Mouse (Mus musculus) mouse trophoblast stem cell (cell line): ENCODE measurements around the gene Kcna6.

Experiments used
- in situ Hi-C, 2 experiments: fragments of 300-500 bp; cut with MseI, MboI; formaldehyde crosslinking; loops; 2 replicates in 1 of 2; 3 replicates in 1 of 2; pipeline ENCODE4 v1.15.1; 2025

Gene Kcna6

GRCm38 (mm10) chr6:126740211-126741142 lies at the start of gene Kcna6:
Kcna6 (minus strand) TSS chr6:126740674.
- in situ Hi-C loops, result no loop called here

- in situ Hi-C loops, result no loop called here
These were observed 48.4 kb upstream of the Kcna6 start for GRCm38 (mm10) chr6:126788863-126789262.

GRCm38 (mm10) chr6:126784206-126784605 lies 43.7 kb upstream of the Kcna6 start:
- in situ Hi-C loops, result no loop called here

- in situ Hi-C loops, result no loop called here
These were observed 43.2 kb upstream of the Kcna6 start for GRCm38 (mm10) chr6:126783651-126784066.

- in situ Hi-C loops, result no loop called here
These were observed 42.6 kb upstream of the Kcna6 start for GRCm38 (mm10) chr6:126783056-126783455.

- in situ Hi-C loops, result no loop called here
These were observed 37.4 kb upstream of the Kcna6 start for GRCm38 (mm10) chr6:126777889-126778288.

GRCm38 (mm10) chr6:126773873-126774272 lies 33.4 kb upstream of the Kcna6 start:
- in situ Hi-C loops, result no loop called here

GRCm38 (mm10) chr6:126772326-126772725 lies 31.9 kb upstream of the Kcna6 start:
- in situ Hi-C loops, result no loop called here

- in situ Hi-C loops, result no loop called here
These were observed 29.8 kb upstream of the Kcna6 start for GRCm38 (mm10) chr6:126770146-126770731.

- in situ Hi-C loops, result no loop called here
These were observed 28.6 kb upstream of the Kcna6 start for GRCm38 (mm10) chr6:126768957-126769665.

GRCm38 (mm10) chr6:126767610-126768532 lies 27.4 kb upstream of the Kcna6 start:
- in situ Hi-C loops, result no loop called here

GRCm38 (mm10) chr6:126766552-126766951 lies 26.1 kb upstream of the Kcna6 start:
- in situ Hi-C loops, result no loop called here

GRCm38 (mm10) chr6:126764563-126765091 lies 24.2 kb upstream of the Kcna6 start:
- in situ Hi-C loops, result no loop called here

GRCm38 (mm10) chr6:126761362-126761761 lies 20.9 kb upstream of the Kcna6 start:
- in situ Hi-C loops, result no loop called here

GRCm38 (mm10) chr6:126755729-126756411 lies 15.4 kb upstream of the Kcna6 start:
- in situ Hi-C loops, result no loop called here

GRCm38 (mm10) chr6:126752520-126752919 lies 12.0 kb upstream of the Kcna6 start:
- in situ Hi-C loops, result no loop called here

- in situ Hi-C loops, result no loop called here
These were observed 5.4 kb upstream of the Kcna6 start for GRCm38 (mm10) chr6:126745888-126746287.

GRCm38 (mm10) chr6:126742610-126743009 lies 2.1 kb upstream of the Kcna6 start:
- in situ Hi-C loops, result no loop called here

- in situ Hi-C loops, result no loop called here
These were observed 906 bp downstream of the Kcna6 start for GRCm38 (mm10) chr6:126739326-126740210.
